Mouse (Mus musculus) spleen, adult 2 months (tissue): ENCODE measurements around the gene Pip4p1.

Experiments
- CTCF ChIP-seq: fragments of 200-500 bp; IDR thresholded peaks from 2 replicates; pipeline ENCODE4 v1.5.1; 2011; ENCODE audit warnings: mild to moderate bottlenecking, inconsistent platforms; ENCODE audit not compliant: insufficient read depth, insufficient read length, insufficient replicate concordance; ENCODE audit errors: extremely low read depth
- POLR2A ChIP-seq: fragments of 200-500 bp; IDR thresholded peaks from 2 replicates; pipeline ENCODE4 v1.6.1; 2011; ENCODE audit warnings: low read depth, low read length, inconsistent platforms

GRCm38 (mm10) chr14:50924281-50925064, 6.2 kb downstream of the Pip4p1 start, which contains the start of the genes Osgep and Apex1:
- TF ChIP-seq CTCF (no peak), POLR2A (peak; percentile 72)
